Mouse (Mus musculus): ENCODE results near the gene Tifa. TPM values are rescaled to one million over a fixed set of nuclear protein-coding genes. Genes with fewer than 3 reads are reported as not detected.
A peak's percentile ranks its signal among the peaks of the same experiment; 100 is the strongest.
"Not testable (repeated sequence)": the region's sequence is repeated elsewhere in the genome, so short reads cannot be mapped to it uniquely, and the experiment has no call there.

Gene Tifa
- total RNA-seq (2021): 1 to 10 TPM; 1.7 to 2.7 TPM
- long read RNA-seq, experiment 1, partial matches to known transcripts: 0 of 5 reads
- long read RNA-seq, experiment 1, other reads (novel, unspliced or antisense): 0 of 5 reads
- long read RNA-seq, experiment 2, partial matches to known transcripts: 0 of 4 reads
- long read RNA-seq, experiment 2, other reads (novel, unspliced or antisense): 2 of 4 reads

DNA sequence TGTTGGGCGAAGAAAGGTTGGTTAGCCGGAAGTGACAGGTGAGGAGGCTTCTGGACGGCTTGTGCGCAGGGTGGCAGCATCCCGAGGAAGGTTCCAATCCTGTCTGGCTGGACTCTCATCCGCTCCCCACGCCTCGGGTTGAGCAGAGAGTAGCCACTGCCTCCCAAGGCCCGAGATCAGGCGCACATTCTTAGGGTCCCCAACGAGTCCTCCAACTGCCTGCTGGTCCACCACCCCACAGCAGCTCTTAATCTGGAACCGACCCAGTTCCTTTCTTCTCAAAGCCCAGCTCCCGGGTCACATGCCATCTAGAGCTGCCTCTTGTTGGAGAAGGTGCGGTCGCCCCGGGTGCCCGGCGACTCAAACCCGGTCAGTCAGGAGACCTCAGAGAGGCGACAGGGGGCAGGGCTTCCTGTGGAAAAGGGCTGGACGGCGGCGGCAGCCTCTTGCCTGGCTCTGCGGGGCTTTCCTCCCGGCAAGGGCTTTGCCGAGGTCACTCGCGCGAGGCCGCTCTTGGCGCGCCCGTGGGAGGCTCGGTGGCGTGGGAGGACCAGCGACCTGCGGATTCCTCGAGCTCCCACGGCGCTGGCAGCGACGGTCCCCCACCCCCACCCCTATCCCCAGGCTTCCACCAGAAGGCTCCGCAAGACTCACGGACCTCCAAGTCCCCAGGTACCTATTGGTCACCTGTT lies at the start of gene Tifa:
Gene Tifa, plus strand, starts transcription at position 306 of the 692 bp plus-strand sequence.
- DNase-seq: peak; percentile 54

DNA sequence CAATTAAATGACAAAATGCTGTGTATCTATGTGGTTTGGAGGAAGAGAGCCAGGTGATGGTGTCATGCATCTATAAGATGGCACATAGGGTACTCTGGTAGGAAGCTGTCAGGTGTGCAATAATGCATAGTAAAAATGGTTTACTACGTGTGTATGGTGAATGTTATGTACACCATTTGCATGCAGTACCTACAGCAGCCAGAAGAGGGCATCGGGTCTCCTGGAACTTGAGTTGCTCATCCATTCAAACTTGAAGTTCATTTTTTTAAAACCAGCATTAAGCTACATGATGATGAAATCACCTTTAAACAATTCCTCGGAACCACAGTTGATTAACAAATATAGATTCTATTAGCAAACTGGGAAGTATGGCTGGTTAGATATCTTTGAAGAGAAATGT lies 48.1 kb upstream of the Tifa start:
- no peak for DNase-seq

DNA sequence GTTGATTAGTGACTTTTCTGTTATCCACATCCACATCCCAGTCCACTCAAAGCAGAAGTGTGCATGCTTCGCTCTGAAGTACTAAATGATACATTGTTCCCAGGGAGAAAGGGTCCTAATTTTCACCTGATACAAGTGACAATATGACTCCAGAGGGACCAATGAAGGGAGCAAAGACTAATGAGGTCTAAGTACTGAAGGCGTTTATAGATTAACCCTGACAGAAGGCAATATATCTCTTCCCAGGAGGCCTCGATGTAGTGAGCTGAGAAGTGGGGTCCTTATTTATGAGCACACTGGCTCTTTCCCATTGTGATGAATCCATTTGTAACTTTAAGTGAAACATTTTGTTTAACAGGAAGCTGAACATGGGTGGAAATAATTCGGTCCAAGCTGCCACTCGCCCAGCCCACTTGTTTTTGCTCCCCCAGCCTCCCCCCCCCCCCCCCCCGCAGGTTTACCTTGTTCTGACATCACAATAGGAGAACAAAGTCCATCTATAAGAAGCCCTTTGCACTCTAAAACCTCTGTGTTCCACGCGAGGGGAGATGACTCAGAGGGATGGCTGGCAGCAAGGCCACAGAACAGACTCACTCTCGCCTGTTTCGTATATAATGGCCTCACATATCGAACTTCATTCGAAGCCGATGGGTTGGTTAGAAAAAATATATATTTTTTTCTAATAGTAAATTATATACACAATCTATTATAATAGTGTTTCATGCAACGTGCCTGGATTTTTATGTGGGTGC lies 45.8 kb upstream of the Tifa start:
- no peak for DNase-seq

DNA sequence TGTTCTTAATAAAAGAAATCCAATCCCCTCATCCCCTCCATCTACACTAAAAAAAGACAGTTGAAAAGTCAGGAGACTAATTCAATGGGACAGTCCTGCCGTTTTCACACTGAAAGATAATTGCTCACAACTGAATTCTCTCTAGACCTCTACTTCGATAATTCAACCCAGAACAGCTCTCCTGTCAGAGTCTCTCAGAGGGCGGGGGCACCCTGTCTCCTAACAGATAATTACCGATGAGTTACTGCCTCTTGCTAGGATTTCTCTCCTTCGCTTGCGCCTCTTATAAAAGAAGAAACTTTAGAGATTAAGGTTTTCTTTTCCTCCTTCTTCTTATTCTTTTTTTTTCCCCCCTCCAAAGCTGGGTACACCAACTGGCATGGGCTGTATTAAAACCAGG lies 44.1 kb upstream of the Tifa start:
- no peak for DNase-seq

DNA sequence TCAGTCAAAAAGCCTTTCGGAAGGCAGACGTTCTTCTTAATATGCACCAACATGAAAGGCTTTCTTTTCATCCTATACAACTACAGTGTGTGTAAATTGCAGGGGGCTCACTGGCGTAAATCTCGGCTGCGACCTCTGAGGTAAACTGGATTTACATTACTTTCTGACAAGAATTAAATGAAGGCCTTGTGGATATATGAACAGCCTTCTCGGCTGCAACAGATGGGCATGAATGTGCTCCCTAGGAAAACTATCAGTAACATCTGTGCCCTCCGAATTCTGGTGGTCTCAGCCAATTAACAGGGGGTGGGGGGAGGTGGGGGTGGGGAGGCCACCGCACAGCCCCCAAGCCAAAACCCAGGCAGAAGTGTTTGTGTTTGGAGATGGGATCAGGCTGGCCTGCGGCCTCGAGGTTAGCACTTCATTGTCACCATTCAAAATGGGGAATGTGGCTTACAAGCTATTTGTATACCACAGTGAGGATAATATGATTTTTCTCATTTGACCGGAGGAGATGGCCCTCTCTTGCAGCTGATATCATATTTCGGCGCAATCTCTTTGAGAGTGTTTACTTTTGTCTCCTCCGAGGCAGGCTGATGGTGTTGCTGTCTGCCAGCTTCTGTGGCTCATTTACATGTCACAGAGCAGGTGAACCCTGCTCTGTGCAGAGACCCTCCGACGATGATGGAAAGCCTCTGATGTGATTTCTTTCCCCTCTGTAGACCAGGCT lies 43.5 kb upstream of the Tifa start:
- DNase-seq: no peak

DNA sequence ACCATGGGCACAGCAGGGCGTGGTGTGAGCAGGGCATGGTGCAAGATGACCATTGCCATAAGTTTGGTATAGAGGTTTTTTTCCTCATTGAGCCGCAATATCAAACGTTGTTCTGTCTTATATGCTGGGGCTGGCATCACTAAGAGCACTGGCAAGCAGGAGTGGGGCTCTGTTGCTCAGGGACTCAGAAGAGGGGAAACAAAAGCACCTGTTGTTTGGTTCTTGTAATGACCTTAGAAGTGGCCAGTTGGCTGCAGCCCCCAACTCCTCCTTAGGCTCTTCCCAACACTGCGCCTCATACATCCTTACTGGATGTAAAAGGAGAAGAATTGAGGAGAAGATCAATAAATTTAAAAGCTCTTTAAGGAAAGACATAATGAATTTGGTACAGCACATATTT lies 41.0 kb upstream of the Tifa start:
- no peak for DNase-seq

DNA sequence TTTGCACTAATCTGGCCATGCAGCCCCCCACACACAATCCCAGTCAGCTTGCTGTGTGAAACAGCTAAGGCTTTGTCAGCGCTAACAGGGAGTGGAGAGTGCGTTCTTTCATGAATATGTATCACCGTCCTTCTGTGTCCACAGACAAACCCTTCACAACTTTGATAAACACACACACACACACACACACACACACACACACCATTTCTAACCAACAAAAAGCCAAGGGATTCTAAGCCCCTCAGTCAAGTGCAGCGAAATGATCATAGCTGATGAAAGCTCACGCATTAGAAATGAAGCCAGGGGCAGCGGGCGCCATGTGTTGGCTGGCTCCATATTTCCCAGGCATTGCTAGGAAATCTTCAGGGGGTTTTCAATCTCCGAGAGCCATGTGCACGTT lies 40.3 kb upstream of the Tifa start:
- no peak for DNase-seq

DNA sequence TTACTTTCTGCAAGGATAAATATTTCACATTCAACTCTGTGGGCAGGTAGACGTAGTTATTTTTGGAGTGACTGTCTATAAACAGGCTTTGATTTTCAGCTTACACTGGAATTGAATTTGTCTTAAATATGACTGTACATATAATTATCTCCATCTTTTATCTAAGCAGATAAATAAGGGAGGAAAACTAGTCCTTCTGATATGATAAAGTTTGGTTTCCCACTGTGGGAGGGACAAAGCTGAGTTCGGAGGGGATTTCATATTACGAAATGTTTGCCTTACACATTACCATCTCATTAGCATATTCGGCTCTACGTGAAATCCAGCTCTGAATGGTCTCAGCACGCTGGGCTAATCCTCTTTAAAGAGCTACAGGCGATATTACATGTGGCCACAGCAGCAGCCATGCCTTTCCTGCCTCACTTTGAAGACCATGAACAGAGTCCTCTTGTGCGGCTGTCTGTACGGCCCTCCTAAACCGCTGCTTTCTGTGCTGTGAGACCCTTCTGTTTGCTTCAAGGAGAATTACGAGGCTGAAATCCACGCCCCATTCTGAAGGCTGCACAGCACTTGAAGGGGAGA lies 39.5 kb upstream of the Tifa start:
- no peak for DNase-seq

DNA sequence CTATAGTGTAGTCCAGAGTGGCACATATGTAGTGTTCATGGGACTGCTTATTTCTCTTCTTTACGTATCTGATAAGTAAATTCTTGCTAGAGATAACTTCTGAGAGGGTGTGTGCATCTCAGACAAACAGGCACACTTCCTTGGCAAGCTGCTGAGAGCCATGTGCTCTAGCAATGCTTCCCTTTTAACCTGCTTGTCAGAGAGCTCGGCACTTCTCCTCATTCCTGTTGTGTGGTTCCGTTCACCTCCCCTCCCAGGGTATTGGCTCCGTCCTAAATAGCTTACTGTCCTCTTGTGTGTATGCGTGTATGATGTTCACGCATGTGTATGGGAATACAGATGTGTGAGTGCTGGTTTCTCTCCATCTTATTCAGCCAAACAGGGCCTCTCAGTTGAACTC lies 33.1 kb upstream of the Tifa start:
- DNase-seq: no peak

DNA sequence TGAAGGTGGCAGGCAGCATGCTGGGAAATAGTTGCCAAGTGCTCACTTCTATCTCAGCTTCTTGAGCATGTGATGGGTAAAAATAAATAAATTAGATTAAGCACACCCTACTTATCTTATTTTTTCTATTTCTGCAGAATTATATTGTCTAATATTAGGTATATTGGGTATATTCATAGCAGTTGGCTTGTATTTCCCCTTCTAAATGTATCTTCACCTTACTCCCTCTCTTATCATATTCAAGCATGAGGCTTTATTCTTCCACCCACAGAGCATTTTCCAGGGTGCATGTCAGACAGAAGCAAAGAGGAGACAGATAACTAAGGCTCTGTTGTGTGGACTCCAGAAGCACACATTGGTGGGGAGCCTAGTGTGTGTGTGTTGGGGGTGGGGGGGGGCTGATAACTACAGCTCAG lies 31.7 kb upstream of the Tifa start:
- no peak for DNase-seq

DNA sequence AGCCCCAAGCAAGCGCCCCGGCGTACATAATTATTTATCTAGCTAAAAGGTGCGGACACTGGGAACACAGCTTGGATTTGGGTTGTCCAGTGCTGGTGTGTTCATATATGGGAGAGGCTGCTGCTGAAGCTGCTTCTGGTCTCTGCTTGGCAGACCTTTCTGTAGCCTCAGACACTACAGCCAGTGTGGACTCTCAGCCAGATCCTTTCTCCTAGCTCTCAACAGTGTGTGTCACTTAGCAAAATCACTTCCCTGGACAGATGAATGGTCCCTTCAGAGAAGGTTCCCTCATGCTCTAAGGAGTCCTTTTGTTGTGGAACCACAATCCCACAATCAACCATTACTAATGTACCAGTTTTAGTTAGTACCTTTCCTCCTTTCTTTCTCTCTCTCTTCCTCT lies 30.8 kb upstream of the Tifa start:
- DNase-seq: no peak

DNA sequence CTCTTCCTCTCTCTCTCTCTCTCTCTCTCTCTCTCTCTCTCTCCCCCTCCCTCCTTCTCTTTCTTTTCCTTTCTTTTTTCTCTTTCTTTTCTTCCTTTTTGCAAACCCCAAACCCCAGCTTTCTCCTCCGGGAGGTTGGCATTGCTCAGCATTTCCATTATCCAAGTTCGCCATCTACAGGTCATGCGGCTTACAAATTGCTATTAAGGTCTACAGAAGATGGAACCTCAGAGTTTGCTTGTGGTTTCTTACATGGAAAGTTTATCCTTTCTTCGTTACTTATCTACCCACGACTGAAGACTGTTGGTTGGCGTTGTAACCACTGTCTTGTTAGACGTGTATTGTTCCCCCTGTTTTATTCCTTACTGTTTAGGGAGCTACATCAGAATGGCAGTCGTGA lies 30.4 kb upstream of the Tifa start:
- no peak for DNase-seq

DNA sequence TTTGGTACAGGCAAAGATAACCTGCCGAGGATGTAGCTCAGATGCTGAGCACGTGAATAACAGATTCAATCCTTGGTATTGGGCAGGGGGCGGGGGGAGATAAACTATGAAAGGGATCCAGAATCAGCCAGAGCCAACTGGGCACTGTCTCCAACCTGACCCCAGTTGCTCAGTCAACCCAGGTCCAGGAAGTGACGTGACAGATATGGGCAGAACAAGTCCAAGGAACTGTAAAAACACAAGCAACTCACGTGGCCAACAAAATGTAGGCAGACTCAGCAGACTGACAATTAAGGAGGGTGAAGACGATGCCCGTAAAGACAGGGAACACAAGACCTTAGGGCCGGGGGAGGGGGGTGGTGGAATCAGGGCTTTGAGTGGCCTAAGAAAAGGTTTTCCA lies 27.2 kb upstream of the Tifa start:
- DNase-seq: no peak

DNA sequence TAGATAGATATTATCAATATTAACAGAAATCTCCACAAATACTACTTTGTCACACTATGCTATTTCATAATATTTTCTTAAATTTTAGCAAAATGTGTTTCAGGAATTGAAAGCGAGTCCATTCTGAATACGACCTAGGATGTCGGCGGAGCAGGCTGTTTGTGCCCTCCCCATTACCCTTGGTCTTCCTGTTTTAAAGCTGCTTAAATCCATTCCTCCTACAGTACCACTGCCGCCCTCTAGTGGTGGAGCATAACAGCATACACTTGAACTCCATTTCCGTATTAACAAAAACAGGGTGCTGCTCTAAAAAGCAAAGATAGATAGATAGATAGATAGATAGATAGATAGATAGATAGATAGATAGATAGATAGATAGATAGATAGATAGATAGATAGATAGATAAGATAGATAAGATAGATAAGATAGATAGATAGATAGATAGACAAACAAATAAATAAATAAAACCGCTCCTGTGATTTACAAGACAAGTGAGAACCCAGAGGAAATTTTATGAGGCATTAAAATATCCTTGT lies 26.5 kb upstream of the Tifa start:
- DNase-seq: peak; percentile 80

DNA sequence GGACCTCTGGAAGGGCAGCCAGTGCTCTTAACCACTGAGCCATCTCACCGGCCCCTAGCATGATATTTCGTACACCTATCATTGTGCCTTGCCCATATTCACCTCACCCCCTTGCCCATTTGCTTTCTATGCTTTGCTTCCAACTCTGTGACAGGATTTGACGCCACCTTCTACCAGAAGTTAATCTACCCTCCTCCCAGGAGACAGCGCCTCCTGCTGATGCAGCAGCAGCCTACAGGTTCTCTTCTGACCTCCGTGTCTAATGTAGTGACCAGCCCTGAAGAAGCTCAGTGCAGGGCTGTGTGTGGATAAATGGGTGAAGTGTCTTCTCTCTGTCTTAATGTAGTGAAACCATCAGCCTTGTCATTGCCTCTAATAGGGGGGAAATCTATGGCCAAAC lies 25.1 kb upstream of the Tifa start:
- no peak for DNase-seq

DNA sequence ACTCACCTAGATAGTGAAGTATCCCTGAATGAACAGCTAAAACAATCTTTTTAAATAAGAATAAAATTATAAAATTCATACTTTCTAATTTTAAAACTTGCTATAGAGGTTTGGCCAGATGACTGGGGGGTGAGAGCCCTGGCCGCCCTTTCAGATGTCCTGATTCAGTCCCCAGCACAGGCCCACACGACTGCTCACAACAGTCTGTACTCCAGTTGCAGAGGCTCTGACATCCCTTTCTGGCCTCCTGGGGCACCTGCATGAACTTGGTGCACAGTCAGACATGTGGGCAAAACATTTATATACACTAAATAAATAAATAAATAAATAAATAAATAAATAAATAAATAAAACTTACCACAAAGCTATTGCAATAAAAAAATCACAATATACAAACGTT lies 23.6 kb upstream of the Tifa start:
- no peak for DNase-seq

DNA sequence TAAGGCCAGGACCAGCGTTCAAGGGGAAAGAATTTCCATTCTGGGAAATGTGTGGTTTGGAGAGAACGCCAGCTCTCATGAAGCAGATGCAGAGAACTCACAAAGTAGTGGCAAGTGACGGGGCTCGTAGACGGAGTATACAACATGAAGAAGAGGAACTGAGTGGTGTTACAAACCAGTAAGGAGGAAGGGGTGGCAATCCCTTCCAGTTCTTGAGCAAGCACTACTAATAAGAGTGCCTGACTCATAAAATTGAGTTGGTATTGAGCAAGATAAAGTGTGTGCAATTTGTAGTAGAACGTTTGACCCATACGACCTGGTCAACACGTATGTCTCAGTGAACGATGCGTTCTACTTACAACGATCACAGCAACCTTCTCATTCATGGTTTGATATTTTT lies 20.5 kb upstream of the Tifa start:
- DNase-seq: no peak

DNA sequence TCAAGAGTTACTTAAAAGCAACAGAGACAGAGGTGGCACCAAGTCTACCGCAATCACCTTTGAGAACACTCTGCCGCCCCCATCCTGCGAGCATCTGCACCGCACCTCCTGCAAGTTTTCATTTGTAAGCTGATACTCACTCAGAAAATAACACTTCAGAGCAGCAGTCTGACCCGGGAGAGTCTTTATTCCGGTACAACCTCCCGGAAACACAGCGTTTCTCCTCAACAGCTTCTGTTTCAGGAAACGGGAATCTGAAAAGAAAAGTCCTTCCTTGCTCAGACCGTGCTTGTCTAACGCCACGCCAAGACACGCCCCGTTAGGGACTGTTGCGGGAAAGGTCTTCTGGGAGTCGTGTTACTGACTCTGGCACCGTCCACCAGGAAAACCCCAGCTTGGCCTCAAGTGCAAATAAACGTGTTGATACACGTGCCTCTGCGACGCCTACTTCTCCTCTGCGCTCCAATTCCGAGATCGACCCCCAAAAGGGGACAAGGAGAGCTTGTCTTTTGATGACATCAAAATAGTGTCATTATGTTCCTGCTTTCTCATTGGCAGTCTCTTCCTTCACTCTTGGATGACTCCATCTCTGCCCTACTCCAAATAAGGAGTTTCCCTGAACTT lies 9.5 kb upstream of the Tifa start, which contains the start of gene Alpk1:
Gene Alpk1, minus strand, starts transcription at position 507 of the 624 bp plus-strand sequence.
- DNase-seq: peak; percentile 49

DNA sequence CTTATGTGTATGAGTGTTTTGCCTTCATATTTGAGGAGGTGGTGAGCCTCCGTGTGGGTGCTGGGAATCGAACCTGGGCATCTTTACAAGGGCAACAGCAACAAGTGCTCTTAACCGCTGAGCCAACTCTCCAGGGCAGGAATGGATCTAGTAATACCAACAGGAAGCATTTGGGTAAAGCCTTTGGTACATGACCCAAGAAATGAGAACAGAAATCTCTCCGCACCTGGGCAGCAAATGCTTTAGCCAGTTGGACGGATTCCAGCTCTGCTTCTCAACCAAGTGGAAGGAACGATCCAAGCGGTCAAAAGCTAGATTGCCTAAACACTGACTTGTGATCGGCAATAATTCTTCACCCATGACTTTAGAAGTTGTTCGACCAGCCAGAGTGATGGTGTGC lies 8.7 kb upstream of the Tifa start:
- no peak for DNase-seq

DNA sequence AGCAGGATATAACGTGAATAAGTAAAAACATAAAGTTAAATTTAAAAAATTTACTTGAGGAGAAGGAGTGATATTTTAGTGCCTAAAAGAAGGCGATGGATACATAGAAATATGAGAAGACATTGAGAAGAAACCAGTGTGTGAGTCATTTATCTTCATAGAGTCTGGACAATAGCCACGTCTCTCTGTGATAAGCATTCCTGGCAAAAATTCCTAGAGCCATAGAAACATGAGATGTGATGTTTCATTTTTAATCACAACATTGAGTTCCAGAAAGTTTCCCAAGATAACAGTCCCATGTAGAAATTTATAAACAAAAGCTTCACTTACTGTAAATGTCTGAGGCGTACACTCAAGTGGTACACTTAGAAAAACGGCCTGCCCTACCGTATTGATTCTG lies 6.7 kb upstream of the Tifa start:
- no peak for DNase-seq

DNA sequence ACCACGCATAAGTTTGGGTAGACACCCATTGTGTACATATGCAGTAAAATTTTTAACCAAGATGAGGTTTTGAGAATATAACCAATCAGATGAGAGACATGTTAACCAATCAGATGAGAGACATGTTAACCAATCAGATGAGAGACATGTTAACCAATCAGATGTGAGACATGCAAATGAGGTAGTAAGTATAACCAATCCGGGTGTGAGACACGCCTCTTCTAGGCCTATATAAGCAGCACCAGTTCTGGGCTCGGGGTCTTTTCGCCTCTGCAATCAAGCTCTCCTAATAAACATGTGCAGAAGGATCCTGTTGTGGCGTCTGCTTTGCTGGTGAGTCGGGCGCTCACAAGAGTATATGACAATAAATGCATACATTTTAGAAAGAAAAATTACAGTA lies 5.9 kb upstream of the Tifa start:
- not testable (repeated sequence) for DNase-seq

DNA sequence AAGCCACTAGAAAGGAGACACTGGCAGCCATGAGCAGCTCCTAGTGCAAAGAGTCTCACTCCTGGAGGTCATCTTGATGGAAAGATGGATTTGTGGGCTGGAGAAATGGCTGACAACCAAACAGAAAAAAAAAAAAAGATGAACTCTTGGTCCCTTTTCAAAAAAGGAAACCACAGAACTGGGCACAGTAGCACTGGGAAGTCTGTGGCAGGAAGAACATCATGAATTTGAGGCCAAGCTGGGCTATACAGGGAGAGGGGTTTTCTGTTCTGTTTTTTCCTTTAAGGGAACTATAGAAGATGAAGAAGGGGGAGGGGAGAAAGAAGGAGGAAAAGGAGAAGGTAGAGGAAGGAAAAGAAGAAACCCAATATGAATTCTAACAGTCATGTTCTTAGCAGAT lies 2.6 kb upstream of the Tifa start:
- DNase-seq: no peak
